Mouse (Mus musculus): ENCODE data around the gene Tfip11.
A peak's percentile ranks its signal among the peaks of the same experiment; 100 is the strongest.

Gene Tfip11

GRCm38 (mm10) chr5:112325546-112326445 is at the start of gene Tfip11:
TSS of gene Tfip11 (plus strand) at chr5:112326358.
- peak; percentile 97 for DNase-seq

- no peak for DNase-seq
Observed at GRCm38 (mm10) chr5:112276907-112277348, 49.2 kb upstream of the Tfip11 start.

GRCm38 (mm10) chr5:112277906-112278470 is 48.2 kb upstream of the Tfip11 start:
- no peak for DNase-seq

- DNase-seq, result no peak
Observed at GRCm38 (mm10) chr5:112279181-112280021, 46.8 kb upstream of the Tfip11 start.

- DNase-seq, result no peak
Observed at GRCm38 (mm10) chr5:112280151-112280550, 46.0 kb upstream of the Tfip11 start.

- DNase-seq, result no peak
Observed at GRCm38 (mm10) chr5:112280863-112281660, 45.1 kb upstream of the Tfip11 start.

GRCm38 (mm10) chr5:112281676-112282075 is 44.5 kb upstream of the Tfip11 start:
- no peak for DNase-seq

- DNase-seq, result no peak
Observed at GRCm38 (mm10) chr5:112282123-112282779, 43.9 kb upstream of the Tfip11 start.

GRCm38 (mm10) chr5:112282780-112283482 is 43.2 kb upstream of the Tfip11 start:
- no peak for DNase-seq

GRCm38 (mm10) chr5:112283543-112284202 is 42.5 kb upstream of the Tfip11 start:
- no peak for DNase-seq

GRCm38 (mm10) chr5:112284203-112284582 is 42.0 kb upstream of the Tfip11 start:
- DNase-seq, result no peak

GRCm38 (mm10) chr5:112285548-112286085 is 40.5 kb upstream of the Tfip11 start:
- DNase-seq, result no peak

- no peak for DNase-seq
Observed at GRCm38 (mm10) chr5:112286608-112286983, 39.6 kb upstream of the Tfip11 start.

GRCm38 (mm10) chr5:112286984-112287641 is 39.0 kb upstream of the Tfip11 start:
- no peak for DNase-seq

GRCm38 (mm10) chr5:112287652-112288051 is 38.5 kb upstream of the Tfip11 start:
- DNase-seq, result no peak

GRCm38 (mm10) chr5:112288193-112289141 is 37.7 kb upstream of the Tfip11 start:
- no peak for DNase-seq

GRCm38 (mm10) chr5:112289236-112289635 is 36.9 kb upstream of the Tfip11 start:
- DNase-seq, result no peak

- no peak for DNase-seq
Observed at GRCm38 (mm10) chr5:112289819-112290535, 36.2 kb upstream of the Tfip11 start.

Data from right cerebral cortex, adult 18-20 months (tissue).